Mouse (Mus musculus): ENCODE measurements around the gene Wdtc1. TPM values are rescaled to one million over a fixed set of nuclear protein-coding genes. Genes with fewer than 3 reads are reported as not detected.

The Wdtc1 gene
- 46.7 and 60.7 TPM in 2 replicates for total RNA-seq (2021)
- long read RNA-seq, full-length matches to known transcripts: 1 of 33 reads
- long read RNA-seq, partial matches to known transcripts: 2 of 33 reads
- long read RNA-seq, other reads (novel, unspliced or antisense): 30 of 33 reads

DNA sequence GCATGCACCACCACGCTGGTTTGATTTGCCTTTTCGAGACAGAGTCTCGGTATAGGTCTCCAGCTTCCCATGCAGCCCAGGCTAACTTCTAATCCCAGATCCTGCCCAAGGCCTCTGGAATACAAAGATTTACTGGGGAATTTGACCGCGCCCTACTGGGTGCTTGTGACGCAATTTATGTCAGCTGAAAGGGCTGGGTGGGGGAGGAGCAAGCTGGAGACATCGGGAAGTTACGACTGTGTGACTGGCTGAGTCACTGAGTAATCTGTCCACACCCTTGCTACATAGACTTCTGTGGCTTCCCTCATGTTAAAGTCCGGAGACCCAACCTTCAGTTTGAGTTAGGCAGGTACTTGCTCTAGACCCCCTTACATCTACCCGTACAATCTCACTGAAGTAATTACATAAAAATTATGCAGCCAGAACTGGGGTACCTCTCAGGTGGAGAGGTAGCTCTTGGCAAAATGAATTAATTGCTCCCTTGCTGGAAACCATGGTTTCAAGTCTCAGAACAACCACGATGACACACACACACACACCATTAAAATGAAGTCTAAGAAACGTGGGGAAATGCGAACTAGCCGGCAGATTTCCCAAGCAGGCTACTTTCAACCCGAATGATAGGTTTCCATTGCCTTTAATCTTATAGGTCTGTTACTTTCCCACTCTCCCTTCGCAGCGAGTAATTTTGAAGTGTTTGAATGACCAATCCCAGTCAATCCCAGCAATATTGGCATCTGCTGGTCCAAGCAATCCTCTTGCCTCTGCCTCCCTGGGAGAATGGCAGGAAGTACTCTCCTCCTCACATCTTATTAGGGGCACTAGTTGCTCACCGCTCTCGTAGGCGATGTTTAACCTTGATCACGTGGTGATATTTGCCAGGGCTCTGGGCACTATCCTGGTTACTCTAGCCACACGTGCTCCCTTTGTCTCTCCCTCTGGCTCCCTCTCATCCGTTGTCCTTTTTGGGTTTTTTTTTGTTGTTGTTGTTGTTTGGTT lies at the start of gene Wdtc1:
Wdtc1 (minus strand) TSS at position 115 of the 999 bp plus-strand sequence.
- peak; percentile 19 for DNase-seq

DNA sequence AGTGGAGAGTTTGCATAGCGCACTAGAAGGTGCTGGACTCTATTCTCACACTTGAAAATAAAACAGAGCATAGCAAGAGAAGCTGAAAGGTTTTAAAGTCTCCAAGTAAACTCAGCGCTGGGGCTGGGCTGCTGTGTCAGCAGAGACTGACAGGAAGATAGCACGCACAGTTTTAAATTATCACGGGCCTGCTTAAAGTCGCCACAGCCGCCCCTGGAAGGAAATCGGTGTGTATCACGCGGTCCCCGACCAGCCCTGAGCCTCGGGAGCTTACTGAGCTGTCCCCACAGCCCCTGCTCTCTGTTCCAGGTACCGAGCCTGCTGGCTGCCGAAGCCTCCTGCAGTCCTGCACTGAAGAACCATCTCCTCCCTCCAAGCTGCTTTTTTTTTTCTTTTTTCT lies 48.7 kb upstream of the Wdtc1 start:
- DNase-seq: no peak

DNA sequence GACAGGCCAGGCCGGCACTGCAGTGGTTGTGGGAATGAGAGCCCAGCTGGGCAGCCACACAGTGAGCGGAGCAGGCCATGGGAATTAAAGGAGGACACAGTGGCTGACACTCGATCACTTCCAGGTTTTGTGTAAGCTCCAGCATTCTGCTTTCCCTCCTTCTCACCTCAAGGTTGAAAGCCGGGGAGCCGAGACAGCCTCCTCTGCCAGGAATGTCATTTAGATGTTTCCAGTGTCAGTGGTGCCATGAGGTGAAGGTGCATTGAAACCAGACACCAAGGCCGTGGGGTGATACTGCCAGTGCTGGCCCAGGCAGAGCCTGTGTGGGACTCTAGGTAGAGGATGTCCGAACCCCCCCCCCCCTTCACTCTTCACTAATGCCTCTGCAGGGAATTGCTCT lies 46.8 kb upstream of the Wdtc1 start:
- DNase-seq: no peak

DNA sequence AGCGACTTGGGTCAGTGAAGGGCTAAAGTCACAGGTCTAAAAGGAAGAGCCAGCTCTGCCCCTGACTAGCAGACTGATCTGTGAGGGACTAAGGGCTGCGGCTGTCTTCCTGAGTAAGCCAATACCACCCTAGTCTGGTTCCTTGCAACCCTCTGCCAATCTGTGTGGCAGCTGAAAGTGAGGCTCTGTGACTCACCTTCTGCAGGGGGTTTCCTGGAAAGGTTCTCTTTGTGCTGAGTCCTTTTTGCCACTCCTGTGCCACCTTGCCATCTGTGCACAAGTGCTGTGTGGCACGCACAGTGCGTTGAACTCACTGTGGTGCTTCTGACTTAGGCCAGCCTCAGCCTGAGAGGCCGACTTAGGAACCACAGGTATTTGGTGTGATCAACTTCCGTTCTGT lies 46.2 kb upstream of the Wdtc1 start:
- DNase-seq: no peak

DNA sequence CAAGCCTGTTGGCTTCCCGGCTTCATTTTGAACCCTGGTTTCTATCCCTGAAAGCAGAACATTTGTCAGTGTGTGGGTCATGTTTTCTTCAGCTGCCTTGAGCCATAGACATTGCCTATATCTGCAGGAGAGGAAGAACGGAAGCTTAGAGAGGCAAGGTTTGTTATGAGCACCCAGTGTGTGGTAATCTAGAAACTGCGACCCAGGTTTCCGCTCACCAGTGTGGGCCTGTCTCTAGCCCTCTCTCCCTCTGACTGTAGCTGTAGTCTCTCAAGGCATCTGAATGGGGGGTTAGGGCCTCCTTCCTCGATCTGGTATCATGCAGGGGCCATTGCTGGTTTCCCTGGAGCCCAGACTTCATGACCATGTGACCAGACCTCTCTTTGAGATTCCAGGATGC lies 45.3 kb upstream of the Wdtc1 start:
- no peak for DNase-seq

DNA sequence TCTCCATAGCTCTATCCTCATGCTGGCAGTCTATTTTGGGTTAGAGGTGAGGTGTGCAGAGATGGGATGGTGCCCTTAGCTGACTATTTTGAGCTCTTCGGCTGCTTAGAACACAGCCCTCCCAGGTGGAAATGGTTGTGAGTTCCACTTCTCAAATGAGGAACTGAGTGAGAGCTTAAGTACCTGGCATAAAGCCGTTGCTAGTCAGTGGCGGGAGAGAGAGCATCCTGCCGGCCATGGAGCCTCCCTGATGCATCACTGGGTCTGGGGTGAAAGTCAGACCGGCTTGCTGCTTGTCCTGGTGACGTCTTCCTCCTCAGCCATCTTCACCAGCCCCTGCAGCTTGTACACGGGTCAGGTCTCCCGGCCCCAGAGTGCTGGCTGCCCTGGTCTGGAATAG lies 44.7 kb upstream of the Wdtc1 start:
- no peak for DNase-seq

DNA sequence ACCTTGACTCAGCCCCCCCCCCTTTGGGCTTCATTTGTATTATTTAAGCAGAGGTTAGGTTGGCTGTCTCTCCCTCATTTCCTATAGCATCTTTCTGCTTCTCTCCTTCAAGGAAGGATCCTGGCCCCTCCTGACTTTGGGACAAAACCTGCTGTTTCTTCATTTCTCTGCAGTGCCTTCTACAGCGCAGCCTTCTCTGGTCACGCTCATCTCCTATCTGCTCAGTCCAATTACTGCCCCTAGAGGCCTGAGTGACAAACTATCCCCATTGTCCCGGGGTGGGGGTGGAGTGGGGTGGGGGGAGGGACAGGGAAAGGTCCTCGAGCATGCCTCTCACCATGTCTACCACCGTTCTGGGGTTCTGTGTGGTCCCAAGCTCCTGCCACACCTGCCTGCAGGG lies 44.0 kb upstream of the Wdtc1 start:
- DNase-seq: no peak

DNA sequence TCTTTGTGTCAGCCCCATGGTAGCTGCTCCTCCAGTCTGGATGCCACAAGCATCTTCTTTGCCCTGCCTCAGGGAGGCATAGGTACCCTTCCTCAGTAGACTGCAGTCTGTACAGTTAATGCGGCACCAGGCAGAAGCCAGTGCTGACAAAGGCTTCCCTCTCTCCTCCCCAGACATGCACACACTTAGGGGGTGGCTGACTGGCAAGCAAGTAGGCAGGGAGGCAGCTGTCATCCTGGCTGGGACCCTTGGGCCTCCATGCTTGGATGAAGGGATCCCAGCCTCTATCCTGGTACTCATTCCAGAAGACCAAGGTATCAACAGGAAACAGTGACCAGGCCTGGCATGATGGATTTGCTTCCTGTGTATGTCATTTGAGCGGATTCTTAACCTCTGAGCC lies 42.8 kb upstream of the Wdtc1 start:
- DNase-seq: no peak

DNA sequence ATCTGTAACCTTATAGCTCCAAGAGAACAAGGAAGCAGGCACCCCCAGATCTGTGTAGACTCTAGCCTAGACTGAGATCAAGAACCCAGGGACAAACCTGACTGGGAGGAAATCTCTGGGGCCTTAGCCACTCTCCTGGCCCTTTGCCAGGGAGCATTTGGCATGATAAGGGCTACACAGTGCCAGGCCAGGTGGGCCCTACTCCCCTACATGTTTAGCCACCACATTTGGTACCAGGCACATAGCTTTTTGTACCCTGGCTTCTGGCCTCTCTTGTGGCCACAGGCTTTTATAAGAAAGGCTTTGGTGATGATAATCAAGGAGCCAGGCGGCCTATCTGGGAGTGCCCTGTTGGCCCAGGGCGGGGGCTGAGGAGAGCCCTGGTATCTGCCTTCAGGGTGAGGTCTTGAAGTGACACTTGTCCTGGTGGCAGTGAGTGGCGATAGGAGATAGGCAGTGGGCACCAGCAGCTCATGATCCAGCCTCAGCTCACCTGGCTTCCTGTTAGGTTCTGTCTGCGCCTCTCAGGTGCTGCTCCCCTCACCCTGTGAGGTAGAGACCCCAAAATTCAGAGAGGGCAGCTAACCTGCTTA lies 41.8 kb upstream of the Wdtc1 start:
- DNase-seq: no peak

DNA sequence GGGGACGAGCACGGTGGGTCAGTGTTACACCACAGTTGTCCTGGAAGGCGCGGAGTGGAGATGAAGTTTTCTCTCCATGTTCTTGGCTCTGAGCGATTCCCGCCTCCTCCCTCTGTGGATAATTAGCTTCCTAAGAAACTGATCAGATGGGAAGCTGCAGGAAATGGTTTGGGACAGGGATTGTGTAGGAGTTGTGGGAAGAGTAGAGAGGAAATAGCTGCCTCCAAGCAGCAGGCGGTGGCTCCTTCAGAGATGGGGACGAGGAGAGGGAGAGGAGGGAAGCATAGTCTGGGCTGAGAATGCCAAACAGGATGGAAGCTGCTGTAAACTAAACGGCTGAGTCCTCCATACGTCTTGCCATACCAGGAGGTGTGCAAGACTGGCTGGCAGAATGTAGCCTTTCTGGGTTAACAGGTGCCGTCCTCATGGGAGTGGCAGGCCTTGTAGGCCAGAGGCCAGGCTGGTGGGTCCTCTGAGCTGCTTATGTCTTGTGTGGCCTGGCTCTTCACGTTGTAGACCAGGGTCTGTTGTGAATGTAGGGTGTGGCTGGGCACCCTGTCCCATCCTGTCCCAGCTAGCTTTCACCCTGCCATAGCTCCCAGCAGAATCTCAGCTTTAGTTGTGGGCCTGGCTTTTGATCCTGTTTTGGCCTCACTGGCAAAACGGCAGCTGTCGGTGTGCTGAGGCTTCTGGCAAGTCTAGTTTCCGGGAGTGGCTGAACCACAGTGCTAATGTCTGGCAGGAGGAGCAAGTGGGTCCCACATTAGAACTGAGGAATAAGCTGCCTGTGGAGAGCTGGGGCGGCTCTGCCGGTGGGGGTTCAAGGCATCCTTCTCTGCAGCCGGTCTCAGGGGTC lies 38.1 kb upstream of the Wdtc1 start:
- no peak for DNase-seq

DNA sequence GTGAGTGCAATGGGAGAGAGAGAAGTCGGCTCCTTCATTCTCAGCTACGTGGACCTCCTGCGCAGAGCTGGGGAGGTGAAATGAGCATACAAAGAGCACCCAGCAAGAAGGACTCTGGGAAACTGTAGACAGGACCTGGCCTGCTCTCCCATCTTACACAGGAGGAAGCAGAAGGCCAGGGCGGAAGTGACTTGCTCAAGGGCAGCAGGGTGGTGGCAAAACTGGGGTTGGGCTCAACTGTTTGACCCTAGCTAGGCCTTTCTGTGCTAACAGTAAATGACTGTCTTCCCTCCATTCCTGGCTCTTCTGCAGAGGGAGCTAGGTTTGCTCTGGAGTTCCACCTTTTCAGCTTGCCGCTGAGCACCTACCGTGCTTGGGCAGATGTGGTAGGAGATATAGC lies 37.3 kb upstream of the Wdtc1 start:
- DNase-seq: no peak

DNA sequence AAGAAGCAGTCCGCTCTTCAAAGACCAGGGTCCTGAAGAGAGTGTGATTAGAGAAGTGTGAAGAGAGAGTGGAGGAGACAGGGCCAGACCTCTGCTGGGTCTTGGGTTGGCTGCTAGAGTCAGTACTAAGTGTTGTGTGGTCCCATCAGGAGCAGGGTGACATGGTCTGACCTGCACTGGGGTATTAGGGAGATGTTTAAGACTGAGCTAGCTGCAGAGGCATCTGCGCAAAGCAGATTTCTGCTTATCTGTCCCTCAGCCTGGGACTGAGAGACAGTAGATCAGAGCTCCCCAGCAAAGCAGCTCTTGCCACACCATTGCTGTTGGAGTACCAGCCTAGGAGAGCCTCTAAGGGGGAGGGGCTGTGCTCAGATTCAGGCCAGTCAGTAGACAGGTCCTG lies 36.8 kb upstream of the Wdtc1 start:
- no peak for DNase-seq

DNA sequence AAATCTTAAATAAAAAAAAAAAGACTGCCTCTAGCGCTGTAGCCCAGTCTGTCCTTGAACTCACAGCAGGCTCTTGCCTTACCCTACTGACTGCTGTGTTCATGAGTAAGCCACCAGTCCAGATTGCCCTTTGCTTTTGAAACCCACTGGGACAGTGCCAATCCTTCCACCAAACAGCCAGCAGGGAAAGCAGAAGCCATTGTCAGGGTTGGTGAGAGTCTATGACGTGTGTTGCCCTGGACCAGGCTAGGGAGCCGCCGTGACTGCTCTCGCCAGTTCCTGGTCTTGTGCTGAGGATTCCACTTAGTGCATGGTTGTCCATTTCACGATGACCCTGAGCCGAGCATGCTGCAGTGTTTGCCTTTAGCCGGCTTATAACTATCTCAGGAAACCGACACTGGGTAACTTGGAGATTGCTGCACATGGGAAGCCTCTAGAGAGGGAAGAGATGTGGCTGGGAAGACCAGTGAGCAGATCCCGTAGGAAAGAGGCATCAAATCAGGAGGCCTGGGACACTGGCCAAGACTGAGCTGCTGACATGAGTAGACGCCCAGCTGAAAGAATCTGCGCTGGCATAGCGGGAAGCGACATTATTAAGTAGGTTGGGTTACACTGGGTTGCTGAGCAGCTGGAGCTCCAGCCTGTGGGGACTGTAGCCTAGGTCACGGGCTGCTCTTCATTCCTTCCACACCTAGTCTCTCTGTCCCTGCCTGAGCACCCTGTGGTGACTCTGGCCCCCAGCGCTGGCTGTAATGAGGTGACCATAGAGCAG lies 35.7 kb upstream of the Wdtc1 start:
- peak; percentile 68 for DNase-seq

DNA sequence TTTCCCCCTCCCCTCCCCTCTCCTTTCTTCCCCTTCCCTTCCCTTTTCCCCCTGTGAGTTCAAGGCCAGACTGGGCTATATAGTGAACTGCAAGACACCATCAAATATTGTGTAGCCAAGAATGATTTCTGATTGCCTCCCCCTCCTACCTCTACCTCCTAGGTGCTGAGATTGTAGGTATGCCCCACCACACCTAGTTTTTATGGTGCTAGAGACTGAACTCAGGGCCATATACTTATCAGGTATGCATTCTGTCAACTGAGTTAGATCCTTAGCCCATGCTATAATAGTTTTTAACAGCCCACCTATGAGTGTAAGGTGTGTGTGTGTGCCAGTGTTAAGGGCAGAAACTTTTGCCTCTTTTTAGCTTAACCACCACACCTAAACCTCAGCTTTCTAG lies 33.8 kb upstream of the Wdtc1 start:
- no peak for DNase-seq

DNA sequence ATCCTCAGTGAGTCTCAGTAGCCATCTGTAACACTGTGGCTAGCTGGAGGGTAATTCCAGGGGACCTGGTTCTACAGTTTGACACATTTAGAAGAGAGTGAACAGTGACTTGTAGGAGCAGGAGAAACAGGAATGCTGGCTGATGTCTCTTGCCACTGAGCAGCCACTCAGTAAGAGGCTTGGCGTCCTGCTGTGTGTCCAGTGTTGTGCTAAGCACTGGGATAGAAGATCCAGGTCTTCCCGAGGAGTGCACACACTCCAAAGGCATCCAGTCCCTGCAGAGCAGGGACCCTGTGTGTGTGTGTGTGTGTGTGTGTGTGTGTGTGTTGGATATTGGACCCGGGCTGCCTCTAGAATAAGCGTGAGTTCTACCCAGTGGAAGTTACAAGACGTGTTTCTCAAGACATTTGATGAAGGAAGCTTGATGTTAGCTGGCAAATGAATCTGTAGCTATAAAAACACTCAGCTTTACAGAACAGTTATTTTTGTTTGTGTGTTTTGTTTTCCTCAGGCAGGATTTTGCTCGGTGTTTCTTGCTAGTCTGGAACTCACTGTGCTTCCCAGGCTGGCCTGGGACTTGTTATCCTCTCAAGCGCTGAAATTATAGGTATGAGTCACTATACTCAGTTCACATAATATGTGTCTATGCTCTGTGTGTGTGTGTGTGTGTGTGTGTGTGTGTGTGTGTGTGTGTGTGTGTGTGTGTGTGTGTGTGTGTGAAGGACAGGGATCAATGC lies 32.9 kb upstream of the Wdtc1 start:
- DNase-seq: no peak

DNA sequence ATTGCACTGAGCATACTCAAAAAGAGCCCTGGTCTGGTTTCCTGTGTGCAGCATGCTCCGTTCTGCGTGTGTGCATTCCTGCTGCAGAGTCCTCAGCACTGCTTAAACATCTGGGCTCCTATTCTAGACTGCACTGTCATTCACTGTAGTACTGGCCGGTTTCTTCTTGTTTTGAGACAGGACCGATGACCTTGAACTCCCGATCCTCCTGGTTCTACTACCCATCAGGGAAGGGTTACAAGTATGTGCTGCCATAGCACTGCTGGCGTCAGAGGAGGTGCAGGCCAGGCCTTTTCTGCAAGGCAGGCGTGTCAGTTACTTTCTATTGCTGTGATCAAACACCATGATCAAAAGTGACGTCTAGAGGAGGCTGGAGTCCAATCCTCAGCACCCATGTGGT lies 27.9 kb upstream of the Wdtc1 start:
- no peak for DNase-seq

DNA sequence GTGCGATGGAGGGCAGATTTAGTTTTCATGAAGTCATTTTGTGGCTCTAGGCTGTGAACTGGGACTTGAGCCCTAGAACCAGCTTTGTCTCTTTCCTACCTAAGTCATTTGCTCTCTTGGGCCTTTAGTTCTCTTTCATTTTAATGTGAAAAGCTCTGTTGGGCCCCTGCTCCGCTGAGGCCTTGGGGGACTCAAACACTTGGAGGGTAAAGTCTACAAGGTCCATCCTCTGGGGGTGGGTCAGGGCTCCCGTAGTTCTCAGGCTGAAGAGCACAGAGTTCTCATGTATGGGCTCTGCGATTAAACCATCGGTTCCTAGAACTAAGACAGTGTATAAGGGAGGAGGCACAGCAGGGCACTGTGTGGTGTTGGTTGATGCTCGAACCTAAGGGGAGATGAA lies 27.3 kb upstream of the Wdtc1 start:
- no peak for DNase-seq

DNA sequence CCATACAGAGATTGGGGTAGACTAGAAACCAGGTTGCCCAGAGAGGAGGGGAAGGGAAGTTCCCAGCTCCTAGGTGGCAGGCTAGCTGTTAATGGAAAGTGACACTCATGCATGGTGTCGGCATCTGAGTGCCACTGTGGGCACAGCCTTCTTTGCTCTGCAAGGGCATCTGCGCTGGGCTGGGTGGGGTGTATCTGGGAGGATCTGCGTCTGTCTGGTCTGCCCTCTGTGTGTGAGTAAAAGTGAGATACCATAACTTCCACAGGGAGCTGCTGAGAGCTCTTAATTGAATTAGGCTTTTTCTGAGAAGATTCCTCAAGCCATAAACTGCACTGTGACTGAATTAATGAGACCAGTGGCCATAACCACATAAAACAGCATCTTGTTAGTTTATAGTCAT lies 26.6 kb upstream of the Wdtc1 start:
- DNase-seq: no peak

DNA sequence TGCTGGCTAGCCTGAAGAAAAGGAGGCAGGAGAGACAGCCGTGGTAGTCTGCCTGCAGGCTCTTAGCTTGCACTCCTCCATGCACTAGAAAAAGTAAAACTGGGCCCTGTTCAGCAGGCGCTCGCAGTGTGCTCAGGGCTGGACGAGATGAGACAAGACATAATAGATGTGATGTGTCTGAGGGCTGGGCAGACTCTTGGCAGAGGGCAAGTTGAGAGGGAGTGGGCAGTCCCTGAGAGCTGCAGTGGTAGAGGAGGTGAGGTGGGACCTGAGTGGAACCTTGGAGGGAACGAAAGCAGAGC lies 25.7 kb upstream of the Wdtc1 start:
- no peak for DNase-seq

DNA sequence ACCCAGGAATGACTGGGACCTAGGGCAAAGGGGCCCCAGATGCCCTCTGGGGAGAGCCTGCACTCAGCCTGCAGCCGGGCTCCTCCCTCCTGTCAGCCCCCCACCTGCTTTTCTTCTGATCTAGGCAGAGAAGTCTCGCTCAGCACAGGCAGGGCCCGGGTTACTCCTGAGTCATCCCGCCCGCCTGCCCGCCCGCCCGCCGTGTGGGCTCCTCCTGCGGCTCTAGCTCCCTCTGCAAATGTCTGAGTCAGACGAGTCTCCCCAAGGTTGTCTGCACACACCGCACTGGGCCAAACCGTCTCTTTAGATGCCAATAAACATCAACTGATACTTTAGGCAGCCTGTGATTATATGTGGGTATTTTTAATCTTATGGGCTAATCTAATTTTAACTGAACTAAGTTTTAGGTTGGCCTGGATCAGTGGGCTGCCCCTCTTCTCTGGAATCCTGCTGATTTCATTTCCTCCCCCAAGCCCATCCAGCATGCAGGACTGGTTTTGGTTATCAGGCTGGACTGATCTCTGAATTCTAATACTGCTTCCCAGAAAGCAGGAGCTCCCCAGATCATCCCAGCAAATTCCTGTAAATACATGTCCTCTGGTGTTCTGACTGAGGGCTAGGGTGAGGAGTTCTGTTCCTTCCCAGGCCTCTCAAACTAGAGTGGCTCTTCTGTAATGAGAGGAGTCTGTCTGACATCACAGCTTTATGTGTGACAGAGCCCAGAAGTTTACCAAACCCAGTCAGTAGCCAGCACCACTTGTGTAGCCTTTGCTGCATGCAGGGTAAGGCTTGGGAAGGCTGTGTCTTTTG lies 25.2 kb upstream of the Wdtc1 start:
- DNase-seq: peak; percentile 74
